Mouse (Mus musculus) thymus, adult 2 months (tissue): ENCODE measurements around the gene Sult2b1. TPM values are rescaled to one million over a fixed set of nuclear protein-coding genes. Genes with fewer than 3 reads are reported as not detected.

Experiments used
- DNase-seq: peaks from one replicate; pipeline ENCODE4 v3.0.0; 2021
- H3K27ac ChIP-seq: fragments of 200-500 bp; 2 replicates; pipeline ENCODE4 v1.5.1; 2012; ENCODE audit warnings: low read length, control low read depth; ENCODE audit not compliant: control insufficient read depth, insufficient read depth
- H3K27me3 ChIP-seq: fragments of 200-500 bp; 2 replicates; pipeline ENCODE4 v1.6.1; 2012; ENCODE audit warnings: mild to moderate bottlenecking, low read length, moderate library complexity, mixed read lengths; ENCODE audit not compliant: control insufficient read depth, insufficient read depth
- H3K36me3 ChIP-seq: fragments of 200-500 bp; 2 replicates; pipeline ENCODE4 v1.6.1; 2012; ENCODE audit warnings: mild to moderate bottlenecking, low read length, moderate library complexity; ENCODE audit not compliant: control insufficient read depth, insufficient read depth
- H3K4me1 ChIP-seq: fragments of 200-500 bp; replicated peaks from 2 replicates; pipeline ENCODE4 v1.6.1; 2012; ENCODE audit warnings: low read length; ENCODE audit not compliant: control insufficient read depth, insufficient read depth
- H3K4me3 ChIP-seq: fragments of 200-500 bp; 2 replicates; pipeline ENCODE4 v1.5.1; 2012; ENCODE audit warnings: mild to moderate bottlenecking, low read length, control low read depth, moderate library complexity; ENCODE audit not compliant: control insufficient read depth, insufficient read depth
- CTCF ChIP-seq: fragments of 200-500 bp; IDR thresholded peaks from 2 replicates; pipeline ENCODE4 v1.5.1; 2012; ENCODE audit warnings: mild to moderate bottlenecking, control low read depth, low read length, moderate library complexity, borderline replicate concordance; ENCODE audit not compliant: control insufficient read depth, poor library complexity, insufficient read depth; ENCODE audit errors: extremely low read depth
- POLR2A ChIP-seq: fragments of 200-500 bp; IDR thresholded peaks from 2 replicates; pipeline ENCODE4 v1.6.1; 2012; ENCODE audit warnings: mild to moderate bottlenecking, low read length, control low read depth, moderate library complexity; ENCODE audit not compliant: control insufficient read depth, poor library complexity, insufficient read depth; ENCODE audit errors: extremely low read depth
- WGBS: fragments of 180-500 bp; shearing (Covaris S2); methylation state at CpG from one replicate; pipeline ENCODE4 v1.1.7; 2018; 5-methylcytosine and 5-hydroxymethylcytosine counted together
- polyA plus RNA-seq: library from polyadenylated mRNA; depleted of rRNA; stranded (reverse); fragments of >200 nt; gene quantifications from 2 replicates; pipeline ENCODE4 v1.2.3, GENCODE M21; 2012

Gene Sult2b1
- polyA plus RNA-seq, 1 experiment = 3.9 TPM

GRCm38 (mm10) chr7:45711316-45712021 lies 73.0 kb downstream of the Sult2b1 start:
- Histone ChIP-seq H3K27ac (no peak overlapping the region), H3K36me3 (peaks cover 8% of the 10 kb centered on the region), H3K27me3 (no peaks in the 10 kb centered on the region), H3K4me1 (peaks cover 39% of the 10 kb centered on the region), H3K4me3 (no peak overlapping the region)
- DNase-seq = no peak
- TF ChIP-seq CTCF = no peak
- no peak for TF ChIP-seq POLR2A
- whole genome bisulfite sequencing = 95% methylated on average over 24 of the region's 24 CpGs

GRCm38 (mm10) chr7:45710477-45711191 lies 73.8 kb downstream of the Sult2b1 start:
- WGBS = 94% methylated on average over 20 of the region's 20 CpGs
- peaks cover 8% of the 10 kb centered on the region for H3K36me3 ChIP-seq
- no peak for TF ChIP-seq POLR2A
- no peak for TF ChIP-seq CTCF

GRCm38 (mm10) chr7:45709677-45710355 lies 74.7 kb downstream of the Sult2b1 start:
- 93% methylated on average over 14 of the region's 14 CpGs for WGBS

More at GRCm38 (mm10) chr7:45710477-45711191, 73.8 kb downstream of the Sult2b1 start:
- H3K4me3 ChIP-seq = no peak overlapping the region
- no peaks in the 10 kb centered on the region for H3K27me3 ChIP-seq
- no peak for DNase-seq
- peaks cover 41% of the 10 kb centered on the region for H3K4me1 ChIP-seq
- no peak overlapping the region for H3K27ac ChIP-seq

GRCm38 (mm10) chr7:45709036-45709435 lies 75.4 kb downstream of the Sult2b1 start:
- peaks cover 38% of the 10 kb centered on the region for H3K4me1 ChIP-seq
- DNase-seq = no peak
- TF ChIP-seq POLR2A (no peak), CTCF (no peak)
- H3K4me3 ChIP-seq = no peak overlapping the region
- H3K36me3 ChIP-seq = peaks cover 8% of the 10 kb centered on the region
- WGBS = 90% methylated on average over 6 of the region's 6 CpGs
- no peaks in the 10 kb centered on the region for H3K27me3 ChIP-seq
- H3K27ac ChIP-seq = no peak overlapping the region

More at GRCm38 (mm10) chr7:45709677-45710355, 74.7 kb downstream of the Sult2b1 start:
- H3K4me3 ChIP-seq = no peak overlapping the region
- TF ChIP-seq POLR2A = no peak
- TF ChIP-seq CTCF = no peak
- H3K27me3 ChIP-seq = no peaks in the 10 kb centered on the region
- peaks cover 8% of the 10 kb centered on the region for H3K36me3 ChIP-seq
- peaks cover 42% of the 10 kb centered on the region for H3K4me1 ChIP-seq
- H3K27ac ChIP-seq = no peak overlapping the region
- DNase-seq = no peak

GRCm38 (mm10) chr7:45708221-45708761 lies 76.2 kb downstream of the Sult2b1 start:
- H3K36me3 ChIP-seq = peaks cover 8% of the 10 kb centered on the region
- peak overlapping the region; percentile 59 for H3K27ac ChIP-seq
- H3K4me3 ChIP-seq = peak overlapping the region; percentile 7; the same call in 1 of the 2 replicates
- TF ChIP-seq CTCF (0 out of 2 replicates have a peak, but pooled peaks have one; percentile 7), POLR2A (no peak)
- no peak for DNase-seq
- WGBS = 26% methylated on average over 13 of the region's 13 CpGs
- H3K27me3 ChIP-seq = no peaks in the 10 kb centered on the region
- H3K4me1 ChIP-seq = peaks cover 42% of the 10 kb centered on the region
